Mouse (Mus musculus) frontal cortex, postnatal 25 days (tissue): ENCODE results near the gene Lrch3.
A peak's percentile ranks its signal among the peaks of the same experiment; 100 is the strongest.
"Not testable (repeated sequence)": the region's sequence is repeated elsewhere in the genome, so short reads cannot be mapped to it uniquely, and the experiment has no call there.

Experiments
- DNase-seq, 2 experiments: peaks; one replicate each; pipeline ENCODE4 v3.0.0; 2022; ENCODE audit warnings: low spot score in 2 of 2

Gene Lrch3

GRCm38 (mm10) chr16:32913937-32914881, at the start of gene Lrch3:
TSS of gene Lrch3 (plus strand) at chr16:32914100.
- peak; percentile 67 to 90 for DNase-seq

DNA sequence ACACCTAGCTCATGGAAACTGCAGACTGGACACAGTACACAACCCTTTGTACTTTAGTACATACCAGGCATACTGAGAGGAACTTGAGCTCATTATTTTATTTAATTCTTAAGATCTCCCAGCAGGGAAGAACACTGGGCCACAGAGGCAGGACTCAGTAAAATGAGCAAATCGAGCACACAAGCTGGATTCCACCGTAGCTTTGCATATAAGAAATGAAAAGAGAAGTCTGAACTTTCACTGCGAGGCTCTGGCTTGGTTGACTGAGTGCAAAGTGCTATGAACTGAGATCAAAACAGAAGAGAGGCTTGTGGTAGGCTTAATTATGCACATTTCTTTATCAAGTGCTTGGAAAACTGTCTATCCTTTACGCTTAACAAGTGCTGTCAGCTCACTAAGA, 48.5 kb upstream of the Lrch3 start:
- DNase-seq = no peak

DNA sequence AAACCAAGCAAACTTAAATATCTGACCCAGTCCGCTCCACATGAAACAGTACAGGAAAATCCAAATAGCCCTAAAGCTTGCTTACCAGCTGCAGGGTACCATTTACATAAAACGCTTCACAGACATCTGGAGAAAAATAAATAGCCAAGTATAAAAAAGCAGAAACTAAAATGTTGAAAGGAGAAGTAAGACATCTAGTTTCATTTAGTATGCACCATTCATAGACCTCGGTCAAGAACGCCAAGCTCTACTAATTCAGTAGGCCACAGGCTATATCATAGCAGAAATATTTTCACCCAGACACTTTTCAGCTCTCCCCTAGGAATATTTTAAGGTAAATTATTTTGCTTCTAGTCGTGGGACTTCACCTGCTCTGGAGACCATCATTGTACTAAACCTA, 47.2 kb upstream of the Lrch3 start:
- no peak for DNase-seq

GRCm38 (mm10) chr16:32867919-32868552, 45.9 kb upstream of the Lrch3 start:
- DNase-seq = peak; percentile 73 to 85

DNA sequence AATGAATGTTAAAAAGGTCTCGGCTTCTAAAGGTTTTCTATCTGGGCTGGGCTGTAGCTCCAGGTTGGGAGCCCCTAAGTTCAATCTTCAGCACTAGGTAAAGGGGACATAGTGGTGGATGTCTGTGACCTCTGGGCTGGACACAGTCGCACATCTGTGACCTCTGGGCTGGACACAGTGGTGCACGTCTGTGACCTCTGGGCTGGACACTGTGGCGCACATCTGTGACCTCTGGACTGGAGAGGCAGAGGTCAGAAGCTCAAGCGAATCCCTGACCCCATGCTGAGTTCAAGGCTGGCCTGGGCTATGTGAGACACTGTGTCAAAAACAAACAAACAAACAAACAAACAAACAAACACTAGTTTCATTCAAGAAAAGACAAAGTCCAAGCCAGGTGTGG, 43.7 kb upstream of the Lrch3 start:
- no peak for DNase-seq

- no peak for DNase-seq
These were observed 40.5 kb upstream of the Lrch3 start for GRCm38 (mm10) chr16:32873366-32873765.

GRCm38 (mm10) chr16:32875281-32875680, 38.6 kb upstream of the Lrch3 start:
- not testable (repeated sequence) for DNase-seq

GRCm38 (mm10) chr16:32875847-32876246, 38.1 kb upstream of the Lrch3 start:
- no peak for DNase-seq

GRCm38 (mm10) chr16:32876831-32877230, 37.1 kb upstream of the Lrch3 start:
- no peak for DNase-seq

DNA sequence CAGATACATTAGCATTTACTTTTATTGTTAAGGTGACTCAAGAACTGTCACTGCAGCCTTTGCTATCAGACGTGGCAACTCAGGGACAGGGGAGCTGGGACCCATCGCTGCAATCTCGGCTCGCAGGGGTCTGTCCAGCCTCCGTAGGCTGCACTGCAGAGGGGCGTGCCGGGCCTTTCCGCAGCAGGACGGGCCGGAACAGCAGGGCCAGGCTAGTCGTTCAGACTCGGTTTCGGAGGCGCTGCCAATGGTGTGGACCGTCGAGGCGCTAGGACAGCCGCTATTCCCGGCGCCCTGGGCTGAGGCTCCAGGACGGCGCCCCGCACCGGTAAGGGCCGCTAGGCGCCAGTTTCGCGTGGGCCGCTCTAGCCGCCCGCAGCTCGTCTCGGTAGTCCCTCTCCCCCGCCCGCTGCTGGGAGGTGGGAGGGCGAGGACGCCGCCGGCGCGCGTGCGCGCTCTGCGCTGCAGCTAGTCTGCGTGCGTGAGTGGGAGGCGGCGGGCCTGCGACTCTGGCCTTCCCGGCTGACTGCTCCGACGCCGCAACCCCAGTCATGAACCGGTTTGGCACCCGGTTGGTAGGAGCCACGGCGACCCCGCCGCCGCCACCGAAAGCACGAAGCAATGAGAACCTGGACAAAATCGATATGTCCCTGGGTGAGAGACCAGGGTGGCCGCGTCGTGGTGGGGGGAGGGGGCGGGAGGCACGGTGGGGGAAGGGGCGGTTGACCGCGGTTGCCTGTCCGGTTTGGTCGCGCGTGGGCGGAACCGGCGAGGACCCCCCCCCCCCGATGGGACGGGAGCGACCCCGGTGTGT, 36.4 kb upstream of the Lrch3 start, which contains the start of the genes Fyttd1 and Rubcn:
Gene Fyttd1 (plus strand): TSS at position 158 of the 814 bp plus-strand sequence.
Gene Rubcn (minus strand): TSS at position 424 of the 814 bp plus-strand sequence.
- DNase-seq = peak; percentile 82 to 89

GRCm38 (mm10) chr16:32878157-32878598, 35.7 kb upstream of the Lrch3 start:
- DNase-seq = no peak

GRCm38 (mm10) chr16:32878972-32879926, 34.7 kb upstream of the Lrch3 start:
- no peak for DNase-seq

GRCm38 (mm10) chr16:32881538-32881937, 32.4 kb upstream of the Lrch3 start:
- no peak for DNase-seq

GRCm38 (mm10) chr16:32887996-32888395, 25.9 kb upstream of the Lrch3 start:
- no peak for DNase-seq

DNA sequence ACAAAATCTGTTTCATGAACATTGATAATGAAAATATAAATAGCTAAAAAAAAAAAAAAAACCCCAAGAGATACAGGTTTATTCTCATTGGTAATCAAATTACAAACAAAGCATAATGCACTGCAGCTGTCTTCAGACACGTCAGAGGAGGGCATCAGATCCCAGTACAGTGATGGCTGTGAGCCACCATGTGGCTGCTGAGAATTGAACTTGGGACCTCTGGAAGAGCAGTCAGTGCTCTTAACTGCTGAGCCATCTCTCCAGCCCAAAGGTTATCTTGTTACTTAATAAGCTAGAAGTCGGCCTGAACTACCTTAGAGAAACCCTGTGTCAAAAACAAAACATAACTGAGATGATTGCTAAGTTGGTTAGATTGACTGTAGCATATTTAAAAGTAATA, 24.0 kb upstream of the Lrch3 start:
- no peak for DNase-seq

DNA sequence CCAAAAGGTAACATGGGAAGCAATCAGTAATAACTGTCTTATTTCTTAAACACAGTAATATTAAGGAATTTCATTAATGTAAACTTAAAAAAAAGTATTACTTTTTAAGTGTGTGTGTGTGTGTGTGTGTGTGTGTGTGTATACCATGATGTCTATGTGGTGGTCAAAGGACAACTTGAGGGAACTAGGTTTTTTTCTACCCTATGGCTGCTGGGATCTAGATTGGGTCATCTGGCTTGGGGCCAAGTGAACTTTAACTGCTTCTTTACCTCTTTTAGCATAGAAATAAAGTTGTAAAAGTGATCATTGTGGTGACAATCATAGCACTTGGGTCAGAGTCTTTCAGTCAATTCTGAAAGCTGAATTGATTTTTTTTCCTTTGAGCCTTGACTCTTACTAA, 17.8 kb upstream of the Lrch3 start:
- no peak for DNase-seq

- DNase-seq = no peak
These were observed 12.4 kb upstream of the Lrch3 start for GRCm38 (mm10) chr16:32901360-32902050.

DNA sequence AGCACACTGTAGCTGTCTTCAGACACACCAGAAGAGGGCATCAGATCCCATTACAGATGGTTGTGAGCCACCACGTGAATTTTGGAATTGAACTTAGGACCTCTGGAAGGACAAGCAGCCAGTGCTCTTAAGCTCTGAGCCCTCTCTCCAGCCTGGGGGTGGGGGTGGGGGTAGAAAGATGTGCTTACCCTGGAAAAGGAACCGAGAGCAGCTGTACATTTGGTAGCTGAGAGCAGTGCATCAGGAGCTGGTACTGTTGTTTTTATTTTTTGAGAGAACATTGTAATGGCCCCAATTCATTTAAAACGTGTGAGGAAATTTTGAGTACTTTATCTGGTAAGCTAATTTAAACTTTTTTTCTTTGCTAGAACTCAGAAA, 11.9 kb upstream of the Lrch3 start:
- no peak for DNase-seq

DNA sequence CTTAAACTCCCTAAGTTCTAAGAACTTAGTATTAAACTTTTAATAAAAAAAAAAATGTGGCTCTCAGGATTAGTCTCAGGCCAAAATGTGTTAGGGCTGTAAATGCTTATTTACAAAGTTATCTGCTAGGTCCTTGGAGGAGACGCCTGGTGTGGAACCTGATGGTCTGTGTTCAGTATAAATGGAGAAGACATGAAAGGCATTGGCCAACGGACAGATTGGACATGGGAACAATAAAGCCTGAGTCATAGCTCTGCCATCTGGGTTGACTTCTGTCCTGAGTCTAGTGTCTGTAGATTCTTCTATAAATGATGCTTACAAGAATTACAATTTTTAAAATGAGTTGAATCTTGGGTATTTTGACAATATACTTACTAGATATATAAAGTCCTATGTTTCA, 7.7 kb upstream of the Lrch3 start:
- DNase-seq = no peak

DNA sequence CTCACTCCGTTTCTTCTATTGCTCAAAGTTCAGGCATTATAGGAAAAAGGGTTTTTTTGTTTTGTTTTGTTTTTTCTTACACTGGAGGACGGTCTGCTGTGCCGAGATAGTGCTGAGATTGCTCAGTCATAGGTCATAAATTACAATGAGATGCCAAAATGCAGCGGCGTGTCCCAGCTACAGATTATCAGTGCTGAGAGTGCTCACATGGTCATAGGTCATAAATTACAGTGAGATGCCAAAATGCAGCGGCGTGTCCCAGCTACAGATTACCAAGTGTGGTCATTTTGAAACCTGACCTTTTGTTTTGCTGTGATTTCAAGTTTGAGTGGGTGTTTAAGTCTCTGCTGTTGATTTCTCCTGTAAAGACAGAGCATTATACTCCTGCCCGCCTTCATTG, 7.2 kb upstream of the Lrch3 start:
- DNase-seq = no peak
